Mouse (Mus musculus) liver, embryonic 14.5 days (tissue): ENCODE measurements around the gene Ajuba. TPM values are rescaled to one million over a fixed set of nuclear protein-coding genes. Genes with fewer than 3 reads are reported as not detected.
"Not testable (repeated sequence)": the region's sequence is repeated elsewhere in the genome, so short reads cannot be mapped to it uniquely, and the experiment has no call there.

Source experiments
- ATAC-seq: fragments of 200-750 bp; cut with Nextera tagmentation; 2 replicates; pipeline ENCODE4 v1.8.0; 2017; ENCODE audit warnings: moderate number of reproducible peaks, mild to moderate bottlenecking, moderate library complexity; ENCODE audit not compliant: insufficient read depth
- DNase-seq, 3 experiments: peaks; one replicate each; pipeline ENCODE4 v3.0.0-alpha.2; 2012 to 2013; ENCODE audit warnings: low read depth in 3 of 3, low spot score in 3 of 3
- H3K27ac ChIP-seq: fragments of 300-500 bp; sonication (generic); 2 replicates; pipeline ENCODE4 v1.5.1; 2014; ENCODE audit warnings: moderate library complexity, mild to moderate bottlenecking, control low read depth, inconsistent platforms
- H3K27me3 ChIP-seq: fragments of 300-500 bp; sonication (generic); 2 replicates; pipeline ENCODE4 v1.6.1; 2014; ENCODE audit warnings: mild to moderate bottlenecking, low read length, moderate library complexity; ENCODE audit not compliant: control insufficient read depth, insufficient read depth
- H3K36me3 ChIP-seq: fragments of 300-500 bp; sonication (generic); replicated peaks from 2 replicates; pipeline ENCODE4 v1.6.1; 2014; ENCODE audit warnings: low read depth; ENCODE audit not compliant: control insufficient read depth, insufficient read depth
- H3K4me1 ChIP-seq, 2 experiments: fragments of 200-500 bp in 1 of 2; fragments of 300-500 bp in 1 of 2; sonication (generic) in 1 of 2; replicated peaks; 2 replicates each; pipeline ENCODE4 v1.6.1; 2012 to 2014; ENCODE audit warnings: antibody characterized with exemption in 1 of 2, inconsistent platforms in 1 of 2, low read length in 1 of 2; ENCODE audit not compliant: control insufficient read depth in 2 of 2, insufficient read depth in 2 of 2
- H3K4me2 ChIP-seq: fragments of 300-500 bp; sonication (generic); 2 replicates; pipeline ENCODE4 v1.6.1; 2014; ENCODE audit warnings: low read depth, mild to moderate bottlenecking, control low read depth, moderate library complexity
- H3K4me3 ChIP-seq, 2 experiments: fragments of 200-500 bp in 1 of 2; fragments of 300-500 bp in 1 of 2; sonication (generic) in 1 of 2; 2 replicates each; pipeline ENCODE4 v1.5.1; 2012 to 2014; ENCODE audit warnings: low read depth in 2 of 2, low read length in 2 of 2, mild to moderate bottlenecking in 2 of 2, control low read depth in 1 of 2, inconsistent platforms in 1 of 2, moderate library complexity in 1 of 2; ENCODE audit not compliant: insufficient read depth in 1 of 2
- H3K9ac ChIP-seq: fragments of 300-500 bp; sonication (generic); replicated peaks from 2 replicates; pipeline ENCODE4 v1.6.1; 2014; ENCODE audit warnings: mild to moderate bottlenecking, control low read depth, moderate library complexity
- H3K9me3 ChIP-seq: fragments of 300-500 bp; sonication (generic); 2 replicates; pipeline ENCODE4 v1.6.1; 2016; ENCODE audit warnings: low read length, mixed read lengths; ENCODE audit not compliant: control insufficient read depth
- CTCF ChIP-seq: IDR thresholded peaks from 2 replicates; pipeline ENCODE4 v1.5.1; 2016; ENCODE audit warnings: antibody characterized with exemption, low read depth, control low read depth
- EP300 ChIP-seq: IDR thresholded peaks from 2 replicates; pipeline ENCODE4 v1.6.1; 2016; ENCODE audit warnings: antibody characterized with exemption, low read depth
- WGBS: fragments of 180-500 bp; shearing (Covaris S2); extraction: QIAGEN DNeasy Blood & Tissue Kit; methylation state at CpG from one replicate; pipeline ENCODE4 v1.1.7; 2014; ENCODE audit not compliant: insufficient replicate concordance; 5-methylcytosine and 5-hydroxymethylcytosine counted together
- polyA plus RNA-seq, 2 experiments: library from polyadenylated mRNA; depleted of rRNA in 1 of 2; stranded (reverse) in 1 of 2; unstranded in 1 of 2; fragments of >200 nt; fragmentation: Nextera tagmentation in 1 of 2; extraction: Ambion mirVana in 1 of 2; gene quantifications; 2 replicates each; pipeline versions ENCODE4 v1.2.1 to v1.2.3; 2012 to 2014

The Ajuba gene
- polyA plus RNA-seq, 2 experiments: 1.0 to 3.7 TPM

- H3K4me1 ChIP-seq: peaks cover 3 to 6% of the 10 kb centered on the region in 2 experiments
- peaks cover 15% of the 10 kb centered on the region for H3K36me3 ChIP-seq
- WGBS: under 1% methylated on average over 38 of the region's 38 CpGs
- DNase-seq (peak in 1 of 3 experiments; percentile 47), ATAC-seq (peak; percentile 55)
- H3K27ac ChIP-seq: peak overlapping the region; percentile 65
- peak overlapping the region; percentile 91 for H3K9ac ChIP-seq
- peak overlapping the region; percentile 79 to 90 for H3K4me3 ChIP-seq
- peak overlapping the region; percentile 86 for H3K4me2 ChIP-seq
- H3K9me3 ChIP-seq: no peaks in the 10 kb centered on the region
- TF ChIP-seq CTCF: peak; percentile 53
- no peak for TF ChIP-seq EP300
- no peaks in the 10 kb centered on the region for H3K27me3 ChIP-seq
These were observed 40.0 kb upstream of the Ajuba start for GRCm38 (mm10) chr14:54617152-54617896.

- no peak overlapping the region for H3K4me3 ChIP-seq
- H3K27me3 ChIP-seq: no peaks in the 10 kb centered on the region
- peaks cover 3 to 6% of the 10 kb centered on the region in 2 experiments for H3K4me1 ChIP-seq
- peaks cover 15% of the 10 kb centered on the region for H3K36me3 ChIP-seq
- WGBS: 83% methylated on average over 16 of the region's 16 CpGs
- H3K9me3 ChIP-seq: no peaks in the 10 kb centered on the region
- no peak overlapping the region for H3K27ac ChIP-seq
- peak overlapping the region; percentile 86 for H3K4me2 ChIP-seq
- ATAC-seq: no peak
- no peak for DNase-seq
- no peak overlapping the region for H3K9ac ChIP-seq
- TF ChIP-seq CTCF: no peak
- TF ChIP-seq EP300: no peak
These were observed 39.0 kb upstream of the Ajuba start for GRCm38 (mm10) chr14:54616226-54616825.

- H3K9ac ChIP-seq, H3K4me1 ChIP-seq, H3K4me2 ChIP-seq, H3K4me3 ChIP-seq, H3K27ac ChIP-seq, ATAC-seq, H3K27me3 ChIP-seq, H3K9me3 ChIP-seq, DNase-seq: not testable (repeated sequence)
- H3K36me3 ChIP-seq: peaks cover 15% of the 10 kb centered on the region
- 79% methylated on average over 15 of the region's 16 CpGs for WGBS
These were observed 36.8 kb upstream of the Ajuba start for GRCm38 (mm10) chr14:54614130-54614529.

- WGBS: 74% methylated on average over 6 of the region's 6 CpGs
- Histone ChIP-seq H3K27ac (no peak overlapping the region), H3K9ac (no peak overlapping the region), H3K27me3 (no peaks in the 10 kb centered on the region), H3K4me2 (no peak overlapping the region), H3K4me1 (peaks cover 0 to 5% of the 10 kb centered on the region in 2 experiments; a peak in 2 of 4 replicates), H3K36me3 (peaks cover 15% of the 10 kb centered on the region), H3K4me3 (no peak overlapping the region), H3K9me3 (no peaks in the 10 kb centered on the region)
- ATAC-seq (no peak), DNase-seq (no peak)
- TF ChIP-seq EP300 (no peak), CTCF (no peak)
These were observed 33.3 kb upstream of the Ajuba start for GRCm38 (mm10) chr14:54610648-54611047.

- no peak overlapping the region for H3K4me2 ChIP-seq
- DNase-seq: no peak
- no peak overlapping the region for H3K9ac ChIP-seq
- no peak overlapping the region for H3K4me3 ChIP-seq
- H3K27me3 ChIP-seq: no peaks in the 10 kb centered on the region
- H3K4me1 ChIP-seq: peaks cover 5 to 8% of the 10 kb centered on the region in 2 experiments
- ATAC-seq: no peak
- TF ChIP-seq EP300 (no peak), CTCF (peak; percentile 79)
- H3K27ac ChIP-seq: no peak overlapping the region
- no peaks in the 10 kb centered on the region for H3K9me3 ChIP-seq
- WGBS: 39% methylated on average over 4 of the region's 4 CpGs
- peaks cover 10% of the 10 kb centered on the region for H3K36me3 ChIP-seq
These were observed 32.6 kb upstream of the Ajuba start for GRCm38 (mm10) chr14:54609962-54610361.
